Mouse (Mus musculus) yolk sac, embryonic 10.5 days (tissue): ENCODE data around the gene A630023A22Rik.

Experiments used
- DNase-seq: peaks from one replicate; pipeline ENCODE4 v3.0.0-alpha.2; 2017; ENCODE audit warnings: low spot score

The A630023A22Rik gene

GRCm38 (mm10) chr14:34086806-34087205 lies 15.7 kb downstream of the A630023A22Rik start:
- no peak for DNase-seq

- DNase-seq, result peak; percentile 6
Measured at GRCm38 (mm10) chr14:34085731-34086130, 16.8 kb downstream of the A630023A22Rik start, which contains the start of gene Anxa8. TSS of gene Anxa8 (plus strand) at chr14:34085981.

- DNase-seq, result peak; percentile 53
Measured at GRCm38 (mm10) chr14:34080321-34080997, 22.1 kb downstream of the A630023A22Rik start.

- no peak for DNase-seq
Measured at GRCm38 (mm10) chr14:34078293-34078692, 24.3 kb downstream of the A630023A22Rik start.

DNA sequence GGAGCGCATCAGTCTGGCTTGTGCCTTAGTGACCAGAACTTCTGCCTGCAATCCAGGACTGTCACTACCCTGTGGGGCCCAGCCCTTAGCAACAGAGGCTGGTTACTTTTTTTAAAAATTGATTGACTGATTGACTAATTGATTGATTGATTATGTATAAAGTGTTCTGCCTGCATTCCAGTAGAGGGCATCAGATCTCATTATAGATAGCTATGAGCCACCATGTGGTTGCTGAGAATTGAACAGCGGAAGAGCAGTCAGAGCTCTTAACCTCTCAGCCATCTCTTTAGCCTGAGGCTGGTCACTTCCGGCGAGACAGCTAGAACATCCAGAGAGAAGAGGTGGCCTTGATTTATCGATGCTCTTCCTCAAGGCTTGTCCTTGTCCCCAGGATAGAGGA lies 25.3 kb downstream of the A630023A22Rik start:
- DNase-seq, result no peak

DNA sequence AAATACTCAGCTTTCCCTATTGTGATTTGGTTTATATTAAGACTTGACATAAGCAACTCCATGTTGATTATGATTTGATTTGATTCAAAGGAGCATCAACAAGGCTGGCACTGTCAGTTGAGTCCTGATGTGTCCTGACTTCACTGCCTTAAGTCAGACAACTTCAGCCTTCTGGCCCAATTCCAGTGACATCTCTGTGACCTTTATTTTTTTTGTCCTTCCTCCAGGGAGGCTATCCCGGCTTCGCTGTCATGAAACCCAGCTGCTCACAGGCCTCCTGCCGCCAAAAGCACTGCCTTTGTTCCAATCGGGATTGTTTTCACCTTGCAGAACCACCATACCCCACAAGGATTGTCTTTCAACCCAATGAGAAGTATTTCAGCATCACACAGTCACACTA lies 27.2 kb downstream of the A630023A22Rik start:
- DNase-seq, result no peak

GRCm38 (mm10) chr14:34071665-34072064 lies 30.9 kb downstream of the A630023A22Rik start:
- no peak for DNase-seq

DNA sequence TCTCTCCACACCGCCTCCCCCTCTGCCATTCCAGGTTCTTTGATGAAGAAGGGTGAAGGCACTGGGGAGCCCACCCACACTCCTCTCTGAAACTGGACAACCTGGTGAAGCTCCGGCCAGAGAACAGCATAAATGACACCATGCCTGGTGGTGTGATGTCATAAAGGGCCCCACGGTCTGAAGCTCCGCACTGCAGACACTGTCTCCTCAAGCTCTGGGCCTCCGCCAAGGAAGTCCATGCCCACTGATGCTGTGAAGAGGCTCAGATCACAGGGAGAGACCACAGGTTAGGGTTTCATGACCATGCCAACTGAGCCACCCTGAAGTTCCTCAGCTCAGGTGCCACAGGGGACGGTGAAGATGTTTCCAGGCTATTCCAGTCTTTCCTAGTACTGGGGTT lies 50.0 kb downstream of the A630023A22Rik start, which contains the start of gene Antxrl:
Antxrl (plus strand) TSS at position 192 of the 400 bp plus-strand sequence.
- no peak for DNase-seq

DNA sequence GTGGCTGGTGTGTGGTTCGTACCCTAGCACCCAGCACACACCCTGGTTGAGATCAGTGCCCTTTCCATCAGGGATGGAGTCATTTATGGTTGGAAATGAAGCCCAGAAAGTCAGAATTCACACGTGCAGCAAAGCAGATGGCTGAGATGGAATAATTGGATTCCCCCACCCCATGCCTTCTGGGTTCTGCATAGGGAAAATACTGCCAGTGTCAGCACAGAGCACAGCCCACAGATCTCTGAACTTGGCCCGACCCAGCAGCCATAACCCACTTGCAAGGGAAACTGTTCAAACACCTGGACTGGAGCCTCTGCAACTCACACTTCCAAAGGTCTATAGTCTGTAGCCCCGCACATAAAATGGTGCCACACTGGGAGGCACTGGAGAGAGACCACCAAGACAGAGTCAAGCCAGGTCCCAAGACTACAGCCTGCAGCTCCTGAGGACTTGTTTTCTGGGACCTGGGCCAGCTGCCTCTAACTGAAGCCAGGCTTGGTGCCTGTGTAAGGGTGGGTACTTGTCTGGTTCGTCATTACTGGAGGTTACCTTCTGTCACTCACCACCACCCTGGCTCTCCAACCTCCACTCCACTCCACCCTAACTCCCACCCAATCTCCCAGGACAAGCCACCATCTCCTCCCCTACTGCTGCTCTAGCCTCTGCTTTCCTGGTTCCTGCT lies 52.3 kb downstream of the A630023A22Rik start:
- no peak for DNase-seq

GRCm38 (mm10) chr14:34043341-34043740 lies 59.2 kb downstream of the A630023A22Rik start:
- no peak for DNase-seq

DNA sequence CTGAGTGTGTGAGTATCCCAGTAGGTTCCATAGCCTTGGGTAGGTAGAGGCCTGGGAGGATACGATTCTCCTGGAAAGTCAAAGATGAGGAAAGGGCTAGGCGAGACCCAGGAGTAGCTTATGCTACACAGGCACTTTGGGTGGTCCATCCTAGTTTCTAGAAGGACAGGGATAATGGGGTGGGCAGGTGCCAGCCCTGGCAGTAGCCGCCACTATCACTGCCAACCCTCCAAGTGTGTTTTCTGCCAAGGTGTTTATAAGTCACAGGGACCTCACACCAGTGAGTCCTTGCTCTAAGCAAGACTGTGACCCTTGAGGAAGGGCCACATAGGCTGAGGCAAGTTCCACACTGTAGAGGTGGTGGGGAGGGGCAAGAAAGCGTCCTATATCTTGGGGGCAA lies 61.3 kb downstream of the A630023A22Rik start:
- DNase-seq, result no peak

DNA sequence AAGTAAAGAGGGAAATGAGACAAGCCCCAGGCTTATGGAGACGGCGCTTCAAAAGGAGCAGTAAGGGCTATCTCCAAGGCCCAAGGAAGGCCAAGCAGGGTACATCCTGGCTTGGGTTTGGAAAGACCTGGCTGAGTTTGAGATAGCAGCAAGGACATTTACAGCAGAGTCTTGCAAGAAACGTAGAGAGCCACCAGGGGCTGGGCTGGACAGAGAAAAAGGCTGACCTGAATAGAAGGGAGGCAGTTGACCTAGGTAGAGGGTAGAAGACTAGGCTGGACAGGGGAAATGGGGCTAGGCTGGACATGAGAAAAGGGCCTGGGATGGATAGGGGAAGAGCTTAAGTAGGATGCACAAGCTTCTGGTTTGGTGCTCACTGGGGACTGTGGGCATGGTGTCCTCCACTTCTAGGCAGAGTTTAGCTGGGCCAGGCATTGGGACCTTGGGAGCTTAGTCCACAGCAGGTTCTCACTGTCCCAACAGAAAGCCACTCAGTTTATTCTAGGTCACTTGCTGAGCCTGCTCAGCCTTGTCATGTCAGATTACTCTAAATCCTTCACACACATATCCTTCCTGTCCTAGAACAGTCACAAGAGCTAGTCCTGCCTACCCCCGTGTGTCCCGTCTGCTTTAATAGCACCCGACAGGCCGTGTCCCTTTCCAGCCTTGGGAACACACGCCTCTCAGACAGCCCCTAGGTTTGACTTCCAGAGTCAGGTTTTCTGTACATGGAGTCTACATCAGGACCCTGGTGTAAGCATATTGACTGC lies 68.5 kb downstream of the A630023A22Rik start:
- no peak for DNase-seq

DNA sequence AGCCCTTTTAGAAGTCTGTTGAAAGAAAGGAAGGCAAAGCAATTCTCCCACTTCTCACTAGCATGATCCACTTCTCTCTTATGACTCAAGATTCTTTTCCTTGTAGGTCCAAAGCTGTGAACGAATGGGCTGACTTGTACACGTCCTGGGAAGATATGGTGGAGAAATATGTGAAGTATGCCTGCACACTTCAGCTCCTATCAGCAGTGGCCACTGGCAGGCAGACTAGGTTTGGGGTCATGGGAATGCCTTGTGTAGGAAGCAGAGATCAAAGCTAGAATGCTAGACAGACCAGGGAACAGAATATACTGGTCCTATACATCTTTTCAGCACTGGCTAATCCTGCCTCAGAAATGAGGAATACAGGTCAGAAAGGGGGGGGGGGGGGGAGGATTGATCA lies 75.8 kb downstream of the A630023A22Rik start:
- DNase-seq, result peak; percentile 7

DNA sequence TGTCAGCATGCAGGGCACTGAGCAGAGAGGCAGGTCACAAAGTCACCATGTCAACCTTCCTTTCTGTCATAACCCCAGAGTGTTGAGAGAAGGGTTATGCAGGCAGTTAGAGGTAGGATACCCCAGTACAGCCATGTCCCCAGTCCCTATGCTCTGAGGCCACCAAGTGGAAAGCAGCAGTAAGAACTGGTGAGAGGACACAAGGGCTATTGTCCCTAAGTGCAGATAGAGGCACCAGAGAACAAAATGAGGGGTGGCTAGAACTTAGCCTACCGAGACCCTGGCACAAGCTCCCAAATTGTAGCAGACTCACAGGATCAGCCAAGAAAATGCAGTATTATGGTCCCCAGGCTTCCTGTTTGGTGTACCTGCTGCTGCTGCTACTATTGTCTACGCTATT lies 85.6 kb downstream of the A630023A22Rik start:
- no peak for DNase-seq

GRCm38 (mm10) chr14:34016381-34016780 lies 86.2 kb downstream of the A630023A22Rik start, which contains the start of gene Gm5460:
TSS of gene Gm5460 (plus strand) at chr14:34016758.
- no peak for DNase-seq

GRCm38 (mm10) chr14:34015063-34015462 lies 87.5 kb downstream of the A630023A22Rik start, which contains the start of gene Gm30083:
TSS of gene Gm30083 (minus strand) at chr14:34015182.
- DNase-seq, result no peak

- DNase-seq, result no peak
Measured at GRCm38 (mm10) chr14:34002358-34002757, 100.2 kb downstream of the A630023A22Rik start.

GRCm38 (mm10) chr14:34001445-34001844 lies 101.1 kb downstream of the A630023A22Rik start:
- no peak for DNase-seq
